ENCODE assay signal across 11 mouse cellular contexts in the genomic region with DNA sequence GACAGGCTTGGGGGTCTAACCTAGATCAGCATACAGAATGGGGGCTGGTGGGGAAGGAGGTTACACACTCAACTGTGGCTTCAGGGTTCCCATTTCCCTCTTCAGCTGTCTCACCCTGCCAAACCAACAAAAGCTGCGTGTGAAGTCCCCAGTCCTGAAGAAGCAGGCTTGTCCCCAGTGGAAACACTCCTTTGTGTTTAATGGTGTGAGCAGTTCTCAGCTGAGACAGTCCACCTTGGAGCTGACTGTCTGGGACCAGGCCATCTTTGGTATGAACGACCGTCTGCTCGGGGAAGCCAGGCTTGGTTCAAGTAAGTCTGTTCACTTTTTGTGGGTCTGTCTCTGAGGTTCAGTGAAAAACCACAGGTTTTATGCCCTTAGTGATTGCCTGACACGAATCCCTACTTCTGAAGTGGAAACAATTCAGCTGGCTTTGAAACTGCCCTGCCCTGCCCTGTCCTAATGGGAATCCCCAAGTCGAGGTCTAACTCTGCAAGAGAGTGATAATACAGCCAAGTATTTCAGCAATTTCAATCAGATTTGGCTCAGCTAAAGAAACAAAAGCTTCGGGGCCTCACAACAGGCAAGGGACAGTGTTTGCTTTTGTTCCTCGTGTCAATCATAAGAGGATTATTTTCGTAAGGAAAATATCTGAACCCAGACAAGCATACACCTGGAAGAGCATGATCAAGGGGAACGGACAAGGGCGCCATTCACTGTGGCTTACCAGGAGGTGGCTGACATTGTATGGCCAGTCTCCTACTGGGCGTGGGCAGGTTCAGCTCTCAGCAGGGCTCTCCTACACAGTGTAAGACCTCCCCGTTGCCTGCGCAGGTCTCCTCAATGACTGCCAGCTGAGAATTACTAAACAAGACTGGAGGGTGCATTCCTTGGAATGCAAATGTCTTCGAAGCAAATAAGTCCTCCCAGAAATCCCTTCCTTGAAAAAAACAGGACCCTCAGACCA. TPM values are rescaled to one million over a fixed set of nuclear protein-coding genes. Genes with fewer than 3 reads are reported as not detected.
DNase-seq lines count a peak whose midpoint lies in the region; ATAC-seq lines count a peak whose summit lies in the region.
"Had no signal": no experiment of that assay in that cellular context is flagged by ENCODE, and none has a peak within 500 bp of the region (broad histone marks: within the 10 kb centered on the region; RNA-seq: fewer than 3 reads in every experiment).

No protein-coding gene starts in this region.

- H3K36me3 ChIP-seq in lung, embryonic 16.5 days (ENCODE audit: control insufficient read depth, insufficient read depth, low read length): peaks cover 17% of the 10 kb centered on the region
- peaks cover 27% of the 10 kb centered on the region for H3K36me3 ChIP-seq in limb, embryonic 12.5 days

- H3K4me2 ChIP-seq in lung, embryonic 16.5 days (ENCODE audit: low read depth, low read length): no peak overlapping the region
- H3K4me2 ChIP-seq in limb, embryonic 12.5 days: no peak overlapping the region
- H3K4me2 ChIP-seq: neural tube, embryonic 13.5 days had no signal

- no peak overlapping the region for H3K9ac ChIP-seq in lung, embryonic 16.5 days (ENCODE audit: low read length)
- H3K9ac ChIP-seq in limb, embryonic 12.5 days (replicated peaks): no peak overlapping the region
- H3K9ac ChIP-seq: liver, embryonic 14.5 days; neural tube, embryonic 13.5 days had no signal

- DNase-seq in lung, postnatal 25 days (ENCODE audit: low spot score): no peak
- DNase-seq in R1 (ENCODE audit: low read depth, low spot score): peak; percentile 90
- peak; percentile 36 for DNase-seq in fibroblast of lung, adult 2 months (ENCODE audit: low read depth)
- DNase-seq in adrenal gland, adult 8-10 months: no peak
- no peak for DNase-seq in cerebellum, postnatal 36 days
- DNase-seq: cerebellum, adult 9-11 months; gastrocnemius, postnatal 10 days had no signal

- H3K9me3 ChIP-seq in lung, embryonic 16.5 days (ENCODE audit: control insufficient read depth, low read length): no peaks in the 10 kb centered on the region
- no peaks in the 10 kb centered on the region for H3K9me3 ChIP-seq in limb, embryonic 12.5 days
- H3K9me3 ChIP-seq: neural tube, embryonic 13.5 days had no signal

- no peaks in the 10 kb centered on the region for H3K27me3 ChIP-seq in lung, embryonic 16.5 days (ENCODE audit: control insufficient read depth, insufficient read depth, low read depth, low read length)
- no peaks in the 10 kb centered on the region for H3K27me3 ChIP-seq in limb, embryonic 12.5 days
- H3K27me3 ChIP-seq: neural tube, embryonic 13.5 days had no signal

- H3K4me3 ChIP-seq in lung, embryonic 16.5 days (ENCODE audit: low read length): no peak overlapping the region
- H3K4me3 ChIP-seq in limb, embryonic 12.5 days (replicated peaks): no peak overlapping the region
- H3K4me3 ChIP-seq: neural tube, embryonic 13.5 days had no signal

- peak; percentile 58 for ATAC-seq in lung, embryonic 16.5 days (ENCODE audit: low read depth)
- no peak for ATAC-seq in limb, embryonic 12.5 days (ENCODE audit: insufficient number of reproducible peaks, insufficient read depth, low FRiP score, low TSS enrichment, low read depth)

- 44% methylated on average over 15 of the region's 15 CpGs for WGBS in lung, embryonic 16.5 days
- WGBS in limb, embryonic 12.5 days: 62% methylated on average over 15 of the region's 15 CpGs

- H3K4me1 ChIP-seq in lung, embryonic 16.5 days (replicated peaks; ENCODE audit: control insufficient read depth, insufficient read depth, low read length): peaks cover 2% of the 10 kb centered on the region; the same call in 1 of the 2 replicates
- H3K4me1 ChIP-seq in limb, embryonic 12.5 days (replicated peaks): peaks cover 21% of the 10 kb centered on the region

- peak overlapping the region; percentile 55 for H3K27ac ChIP-seq in lung, embryonic 16.5 days (ENCODE audit: low read length)
- H3K27ac ChIP-seq in limb, embryonic 12.5 days: 0 out of 2 replicates have a peak overlapping the region, but pooled peaks have one; percentile 35
- H3K27ac ChIP-seq: liver, embryonic 14.5 days; neural tube, embryonic 13.5 days had no signal

RNA-seq across cellular contexts. Expression of a gene that starts 46.0 kb away (rescaled TPM):
- polyA plus RNA-seq in lung, embryonic 16.5 days (2015; fragmentation: Nextera tagmentation; extraction: Ambion mirVana): 154 and 168 TPM in 2 replicates
- polyA plus RNA-seq in limb, embryonic 12.5 days (2016; fragmentation: Nextera tagmentation; extraction: Ambion mirVana): 40.1 and 46.9 TPM in 2 replicates
- 10 to 100 TPM; 18.8 to 34.8 (median 23.9) TPM for total RNA-seq in adrenal gland, adult 8-10 months (2022)

Comparison
In these comparisons a context has a peak if more than half of its experiments do, and no peak if none do; other contexts are left out.
1. DNase-seq: peak in R1 (single experiment) and fibroblast of lung, adult 2 months (single experiment); none in lung, postnatal 25 days (single experiment), adrenal gland, adult 8-10 months (single experiment) and cerebellum, postnatal 36 days (0 of 2).